Mouse (Mus musculus): ENCODE data around the gene Desi2.
"Not testable (repeated sequence)": the region's sequence is repeated elsewhere in the genome, so short reads cannot be mapped to it uniquely, and the experiment has no call there.

Desi2 gene

GRCm38 (mm10) chr1:178258821-178259220 lies 71.6 kb downstream of the Desi2 start:
- no peak for DNase-seq (ENCODE audit: low spot score in 2 of 2)

- not testable (repeated sequence) for DNase-seq (ENCODE audit: low spot score in 2 of 2)
Observed at GRCm38 (mm10) chr1:178265381-178265780, 78.2 kb downstream of the Desi2 start.

GRCm38 (mm10) chr1:178270635-178271034 lies 83.4 kb downstream of the Desi2 start:
- no peak for DNase-seq (ENCODE audit: low spot score in 2 of 2)

DNA sequence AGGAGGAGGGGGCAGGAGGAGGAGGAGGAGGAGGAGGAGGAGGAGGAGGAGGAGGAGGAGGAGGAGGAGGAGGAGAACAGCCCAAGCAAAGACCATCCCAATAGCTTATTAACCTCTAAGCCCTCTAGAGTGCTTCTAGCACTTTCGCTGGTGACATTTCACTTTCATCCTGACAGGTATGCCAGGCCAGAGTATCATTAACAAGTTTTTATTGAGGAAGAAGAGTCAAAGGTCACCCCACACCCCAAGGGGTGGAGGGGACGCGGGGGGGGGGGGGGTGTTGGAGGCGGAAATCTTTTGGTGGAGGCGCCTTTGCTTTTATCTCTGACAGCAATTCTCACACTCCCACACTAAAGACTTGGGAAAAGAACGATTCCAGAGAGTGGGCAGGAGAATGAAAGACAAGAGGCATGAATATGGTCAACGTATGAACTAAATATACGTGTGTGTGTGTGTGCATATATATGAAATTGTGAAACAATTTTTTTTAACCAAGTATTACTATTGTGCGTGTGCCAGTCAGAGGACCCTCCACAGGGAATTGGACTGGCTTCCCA lies 88.0 kb downstream of the Desi2 start:
- DNase-seq (ENCODE audit: low spot score in 2 of 2) = no peak

- no peak for DNase-seq (ENCODE audit: low spot score in 2 of 2)
Observed at GRCm38 (mm10) chr1:178275738-178276053, 88.5 kb downstream of the Desi2 start.

DNA sequence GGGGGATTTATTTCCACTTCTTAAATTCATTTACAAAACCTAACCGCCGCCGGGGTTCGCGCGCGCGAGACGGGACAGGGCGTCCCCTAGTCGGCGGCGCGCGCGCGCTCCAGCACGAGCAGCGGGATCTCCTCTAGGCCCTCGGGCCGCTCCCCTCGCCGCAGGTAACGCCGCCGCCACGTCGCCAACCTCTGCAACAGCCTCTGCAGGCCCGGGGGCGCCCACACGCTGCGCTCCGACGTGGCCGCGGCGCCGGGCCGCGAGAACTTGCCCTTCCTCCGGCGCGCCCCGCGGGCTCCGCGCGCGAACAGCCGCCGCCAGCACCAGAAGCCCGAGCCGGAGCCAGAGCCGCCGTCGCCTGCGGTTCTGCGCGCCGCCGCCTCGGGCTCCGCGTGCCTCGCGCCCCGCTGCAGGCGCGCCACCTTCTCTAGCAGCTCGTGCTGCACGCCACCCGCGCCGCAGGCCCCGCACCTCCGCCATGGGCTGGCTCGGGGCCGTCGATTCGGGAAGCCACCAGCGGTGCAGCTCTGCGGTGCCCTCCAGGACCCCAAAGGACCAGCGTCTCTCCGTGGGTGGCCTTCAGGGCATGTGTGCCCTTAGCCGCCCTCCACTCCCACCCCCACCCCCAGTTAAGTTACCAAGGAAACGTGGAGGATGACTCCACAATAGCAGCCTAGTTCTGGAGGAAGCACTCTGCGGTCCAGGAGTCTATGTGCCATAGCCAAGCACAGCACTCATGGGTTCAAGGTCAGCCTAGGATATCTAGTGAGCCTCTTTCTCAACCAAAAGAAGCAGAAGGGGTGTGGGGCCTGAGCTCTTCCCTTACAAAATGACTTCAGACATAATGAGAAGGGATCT lies 89.1 kb downstream of the Desi2 start:
- peak; percentile 8 to 53 for DNase-seq (ENCODE audit: low spot score in 2 of 2)

GRCm38 (mm10) chr1:178283314-178283713 lies 96.1 kb downstream of the Desi2 start:
- not testable (repeated sequence) for DNase-seq (ENCODE audit: low spot score in 2 of 2)

DNA sequence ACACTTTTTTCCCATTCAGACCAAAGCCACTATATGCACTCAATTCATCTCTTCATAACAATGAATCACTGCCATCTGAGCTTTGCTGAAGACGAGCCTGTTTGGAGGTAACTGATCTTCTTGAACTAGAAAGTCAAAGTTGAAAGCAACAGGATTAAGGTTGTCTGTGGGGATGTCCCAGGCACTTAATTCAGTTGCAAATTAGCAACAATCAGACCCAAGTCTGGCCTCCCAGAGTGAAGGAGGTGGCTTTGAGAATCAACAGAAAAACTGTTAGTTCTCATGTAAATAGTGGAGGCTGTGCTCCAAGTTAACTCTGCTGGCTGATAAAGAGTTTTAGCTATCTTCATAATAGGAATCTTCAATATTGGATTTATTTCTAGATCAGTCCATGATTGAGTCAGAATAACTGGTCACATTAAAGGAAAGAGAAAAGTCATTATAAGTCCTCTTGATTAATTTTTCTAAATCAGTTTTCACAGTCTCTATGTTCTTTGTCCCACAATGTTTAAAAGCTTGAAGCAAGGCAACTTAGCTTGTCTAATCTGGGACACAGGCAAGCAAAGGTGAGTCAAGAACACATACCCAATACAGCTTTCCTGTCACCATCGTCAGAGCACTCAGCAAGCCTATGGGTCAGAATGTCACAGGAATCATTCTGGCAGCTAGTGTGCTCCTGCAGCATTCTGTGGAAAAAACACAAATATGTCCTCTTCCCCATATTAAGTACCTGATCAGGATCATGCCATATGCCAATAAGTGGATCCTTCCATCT lies 96.9 kb downstream of the Desi2 start:
- no peak for DNase-seq (ENCODE audit: low spot score in 2 of 2)

GRCm38 (mm10) chr1:178287601-178288176 lies 100.5 kb downstream of the Desi2 start:
- no peak for DNase-seq (ENCODE audit: low spot score in 2 of 2)

DNA sequence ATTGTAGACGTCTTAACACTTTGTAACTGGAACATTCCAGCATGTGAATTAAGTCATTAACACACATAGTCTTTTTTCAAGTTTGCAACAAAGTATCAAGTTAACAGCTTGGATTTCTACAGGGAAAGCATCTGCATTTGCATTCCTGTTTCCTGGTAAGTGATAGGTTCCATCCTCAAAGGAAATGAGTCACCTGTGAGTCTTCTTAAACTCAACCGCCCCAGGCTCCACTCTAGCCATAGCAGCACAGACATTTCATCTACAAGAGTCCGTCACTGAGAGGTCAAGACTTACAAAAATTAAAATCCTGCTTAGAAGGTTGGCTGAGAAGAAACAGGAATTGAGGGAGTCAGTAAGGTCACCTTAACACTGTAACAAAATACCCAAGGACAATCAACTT lies 104.5 kb downstream of the Desi2 start:
- DNase-seq (ENCODE audit: low spot score in 2 of 2) = no peak

DNA sequence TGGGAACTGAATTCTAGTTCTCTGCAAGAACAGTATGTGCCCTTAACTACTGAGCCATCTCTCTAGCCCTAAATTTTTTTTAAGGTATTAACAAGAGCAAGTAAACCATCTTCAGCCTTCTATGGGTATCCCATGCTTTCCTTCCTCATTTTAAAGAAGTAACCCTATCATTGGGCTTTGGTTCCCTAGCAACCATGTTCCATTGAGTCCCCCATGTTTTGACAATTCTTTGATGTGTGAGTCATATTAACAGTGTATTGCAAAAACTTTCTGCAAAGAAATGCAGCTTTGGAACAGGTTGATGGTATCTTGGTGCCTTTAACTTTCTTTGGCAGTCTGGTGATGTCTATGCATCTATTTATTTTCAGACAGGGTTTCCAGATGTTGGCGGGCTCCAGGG lies 106.8 kb downstream of the Desi2 start:
- no peak for DNase-seq (ENCODE audit: low spot score in 2 of 2)

- not testable (repeated sequence) for DNase-seq (ENCODE audit: low spot score in 2 of 2)
Observed at GRCm38 (mm10) chr1:178301261-178301660, 114.0 kb downstream of the Desi2 start.

DNA sequence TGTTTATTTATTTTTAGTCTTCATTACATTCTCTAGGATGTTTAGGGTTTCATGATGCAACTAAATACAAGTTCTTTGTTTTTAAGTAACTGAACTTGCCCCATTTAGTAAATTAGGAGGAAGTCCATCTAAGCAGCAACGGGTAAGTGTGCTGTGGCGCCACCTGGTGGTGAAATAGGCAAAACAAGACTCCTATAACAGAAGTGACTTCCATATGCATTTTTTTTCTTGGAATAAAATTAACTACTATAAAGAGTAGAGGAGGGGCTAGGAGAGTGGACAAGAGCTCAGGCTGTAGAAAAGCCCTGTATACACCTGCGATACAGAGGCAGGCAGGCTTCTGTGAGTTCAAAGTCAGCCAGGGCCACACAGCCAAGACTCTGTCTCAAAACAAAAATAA lies 116.2 kb downstream of the Desi2 start:
- DNase-seq (ENCODE audit: low spot score in 2 of 2) = peak; percentile 59 to 85
